Mouse (Mus musculus): ENCODE measurements around the gene Trmt2a. TPM values are rescaled to one million over a fixed set of nuclear protein-coding genes. Genes with fewer than 3 reads are reported as not detected.
A peak's percentile ranks its signal among the peaks of the same experiment; 100 is the strongest.

Trmt2a gene
- total and polyA plus RNA-seq, 2 experiments from 2014 or later = 67.2 to 82.4 TPM

GRCm38 (mm10) chr16:18211417-18212171 lies 36.9 kb upstream of the Trmt2a start:
- no peak overlapping the region for H3K4me3 ChIP-seq (ENCODE audit: low read depth, low read length)
- WGBS = 47% methylated on average over 10 of the region's 10 CpGs
- H3K36me3 ChIP-seq (ENCODE audit: insufficient read depth) = no peaks in the 10 kb centered on the region
- DNase-seq (peak; percentile 96), ATAC-seq (peak; percentile 2; the same call in 1 of the 2 replicates)
- peak; percentile 99 for TF ChIP-seq CTCF (IDR thresholded peaks at IDR 0.05; ENCODE audit: low read depth)
- H3K4me2 ChIP-seq (ENCODE audit: low read depth) = no peak overlapping the region
- no peaks in the 10 kb centered on the region for H3K9me3 ChIP-seq (ENCODE audit: low read length)
- H3K27ac ChIP-seq (ENCODE audit: low read depth, low read length) = no peak overlapping the region
- H3K4me1 ChIP-seq (ENCODE audit: insufficient read depth) = peaks cover 19% of the 10 kb centered on the region
- peak overlapping the region; percentile 14; the same call in 1 of the 2 replicates for H3K9ac ChIP-seq
- no peaks in the 10 kb centered on the region for H3K27me3 ChIP-seq (ENCODE audit: insufficient read depth, low read length)

- Histone ChIP-seq H3K36me3 (ENCODE audit: insufficient read depth) (no peaks in the 10 kb centered on the region), H3K4me3 (ENCODE audit: low read depth, low read length) (no peak overlapping the region), H3K4me1 (ENCODE audit: insufficient read depth) (peaks cover 19% of the 10 kb centered on the region), H3K27ac (ENCODE audit: low read depth, low read length) (peak overlapping the region; percentile 75), H3K9ac (no peak overlapping the region; the same call in 1 of the 2 replicates), H3K4me2 (ENCODE audit: low read depth) (peak overlapping the region; percentile 33), H3K27me3 (ENCODE audit: insufficient read depth, low read length) (no peaks in the 10 kb centered on the region), H3K9me3 (ENCODE audit: low read length) (no peaks in the 10 kb centered on the region)
- ATAC-seq (peak; percentile 93), DNase-seq (peak; percentile 91)
- 10% methylated on average over 6 of the region's 6 CpGs for WGBS
- TF ChIP-seq CTCF (IDR thresholded peaks at IDR 0.05; ENCODE audit: low read depth) = no peak
Measured at GRCm38 (mm10) chr16:18213689-18214088, 34.8 kb upstream of the Trmt2a start.

- no peaks in the 10 kb centered on the region for H3K36me3 ChIP-seq (ENCODE audit: insufficient read depth)
- H3K9me3 ChIP-seq (ENCODE audit: low read length) = no peaks in the 10 kb centered on the region
- H3K4me3 ChIP-seq (ENCODE audit: low read depth, low read length) = no peak overlapping the region
- no peaks in the 10 kb centered on the region for H3K27me3 ChIP-seq (ENCODE audit: insufficient read depth, low read length)
- DNase-seq = no peak
- ATAC-seq = no peak
- no peak overlapping the region for H3K9ac ChIP-seq
- peak overlapping the region; percentile 33 for H3K4me2 ChIP-seq (ENCODE audit: low read depth)
- TF ChIP-seq CTCF (IDR thresholded peaks at IDR 0.05; ENCODE audit: low read depth) = no peak
- WGBS = 49% methylated on average over 7 of the region's 7 CpGs
- peak overlapping the region; percentile 67; the same call in 1 of the 2 replicates for H3K27ac ChIP-seq (ENCODE audit: low read depth, low read length)
- H3K4me1 ChIP-seq (ENCODE audit: insufficient read depth) = peaks cover 19% of the 10 kb centered on the region
Measured at GRCm38 (mm10) chr16:18214858-18215257, 33.6 kb upstream of the Trmt2a start.

GRCm38 (mm10) chr16:18217579-18217978 lies 30.9 kb upstream of the Trmt2a start, which contains the start of gene Ccdc188:
TSS of gene Ccdc188 (plus strand) at chr16:18217879.
- Histone ChIP-seq H3K9ac (no peak within 1 kb of the TSS), H3K27me3 (ENCODE audit: insufficient read depth, low read length) (no peaks in the 10 kb centered on the region), H3K4me1 (ENCODE audit: insufficient read depth) (peaks cover 19% of the 10 kb centered on the region), H3K4me2 (ENCODE audit: low read depth) (no peak within 1 kb of the TSS), H3K4me3 (ENCODE audit: low read depth, low read length) (no peak within 1 kb of the TSS), H3K27ac (ENCODE audit: low read depth, low read length) (no peak within 1 kb of the TSS), H3K36me3 (ENCODE audit: insufficient read depth) (peaks cover 10% of the 10 kb centered on the region), H3K9me3 (ENCODE audit: low read length) (no peaks in the 10 kb centered on the region)
- no peak for ATAC-seq
- no peak for TF ChIP-seq CTCF (IDR thresholded peaks at IDR 0.05; ENCODE audit: low read depth)
- no peak for DNase-seq
- WGBS = 85% methylated on average over 4 of the region's 4 CpGs

GRCm38 (mm10) chr16:18218580-18218996 lies 29.9 kb upstream of the Trmt2a start:
- Histone ChIP-seq H3K27ac (ENCODE audit: low read depth, low read length) (no peak overlapping the region), H3K4me1 (ENCODE audit: insufficient read depth) (peaks cover 11% of the 10 kb centered on the region), H3K9ac (no peak overlapping the region), H3K27me3 (ENCODE audit: insufficient read depth, low read length) (no peaks in the 10 kb centered on the region), H3K4me2 (ENCODE audit: low read depth) (no peak overlapping the region), H3K36me3 (ENCODE audit: insufficient read depth) (peaks cover 19% of the 10 kb centered on the region), H3K9me3 (ENCODE audit: low read length) (no peaks in the 10 kb centered on the region), H3K4me3 (ENCODE audit: low read depth, low read length) (no peak overlapping the region)
- no peak for TF ChIP-seq CTCF (IDR thresholded peaks at IDR 0.05; ENCODE audit: low read depth)
- no peak for DNase-seq
- no peak for ATAC-seq
- 77% methylated on average over 9 of the region's 9 CpGs for WGBS

- H3K4me2 ChIP-seq (ENCODE audit: low read depth) = no peak overlapping the region
- 53% methylated on average over 8 of the region's 8 CpGs for WGBS
- DNase-seq (peak; percentile 39), ATAC-seq (peak; percentile 59)
- H3K4me1 ChIP-seq (ENCODE audit: insufficient read depth) = no peaks in the 10 kb centered on the region
- H3K36me3 ChIP-seq (ENCODE audit: insufficient read depth) = peaks cover 33% of the 10 kb centered on the region
- TF ChIP-seq CTCF (IDR thresholded peaks at IDR 0.05; ENCODE audit: low read depth) = no peak
- no peak overlapping the region for H3K27ac ChIP-seq (ENCODE audit: low read depth, low read length)
- H3K9ac ChIP-seq = no peak overlapping the region
- no peak overlapping the region for H3K4me3 ChIP-seq (ENCODE audit: low read depth, low read length)
- no peaks in the 10 kb centered on the region for H3K9me3 ChIP-seq (ENCODE audit: low read length)
- H3K27me3 ChIP-seq (ENCODE audit: insufficient read depth, low read length) = no peaks in the 10 kb centered on the region
Measured at GRCm38 (mm10) chr16:18220001-18220400, 28.5 kb upstream of the Trmt2a start.

GRCm38 (mm10) chr16:18220856-18221542 lies 27.5 kb upstream of the Trmt2a start:
- ATAC-seq (no peak), DNase-seq (no peak)
- no peak overlapping the region for H3K27ac ChIP-seq (ENCODE audit: low read depth, low read length)
- H3K27me3 ChIP-seq (ENCODE audit: insufficient read depth, low read length) = no peaks in the 10 kb centered on the region
- no peak for TF ChIP-seq CTCF (IDR thresholded peaks at IDR 0.05; ENCODE audit: low read depth)
- no peak overlapping the region for H3K4me3 ChIP-seq (ENCODE audit: low read depth, low read length)
- WGBS = 87% methylated on average over 6 of the region's 6 CpGs
- no peak overlapping the region for H3K4me2 ChIP-seq (ENCODE audit: low read depth)
- H3K9ac ChIP-seq = no peak overlapping the region
- no peaks in the 10 kb centered on the region for H3K9me3 ChIP-seq (ENCODE audit: low read length)
- no peaks in the 10 kb centered on the region for H3K4me1 ChIP-seq (ENCODE audit: insufficient read depth)
- H3K36me3 ChIP-seq (ENCODE audit: insufficient read depth) = peaks cover 43% of the 10 kb centered on the region
